Mouse (Mus musculus) testis, adult 2 months (tissue): ENCODE measurements around the gene A930017K11Rik.

Source experiments
- CTCF ChIP-seq: fragments of 200-500 bp; IDR thresholded peaks from 2 replicates; pipeline ENCODE4 v1.5.1; 2012; ENCODE audit warnings: low read depth, mild to moderate bottlenecking, inconsistent platforms, low read length, moderate library complexity; ENCODE audit not compliant: control insufficient read depth, insufficient read depth, insufficient replicate concordance
- POLR2A ChIP-seq: fragments of 200-500 bp; IDR thresholded peaks from 2 replicates; pipeline ENCODE4 v1.6.1; 2012; ENCODE audit warnings: low read depth, mild to moderate bottlenecking, inconsistent platforms, low read length, moderate library complexity; ENCODE audit not compliant: control insufficient read depth

- TF ChIP-seq POLR2A (no peak), CTCF (no peak)
Observed at GRCm38 (mm10) chr17:25925348-25925747, 27.0 kb downstream of the A930017K11Rik start.
